In genomic region chr2:31005453-31005852, GRCm38 (mm10) we compare ENCODE assay signal across 17 mouse cellular contexts. TPM values are rescaled to one million over a fixed set of nuclear protein-coding genes. Genes with fewer than 3 reads are reported as not detected.
A peak's percentile ranks its signal among the peaks of the same experiment; 100 is the strongest.
DNase-seq lines count a peak whose midpoint lies in the region; ATAC-seq and TF ChIP-seq lines count a peak whose summit lies in the region.
"Had no signal": no experiment of that assay in that cellular context is flagged by ENCODE, and none has a peak within 500 bp of the region (broad histone marks: within the 10 kb centered on the region; RNA-seq: fewer than 3 reads in every experiment).

No protein-coding gene starts in this region.

- H3K9ac ChIP-seq in heart, embryonic 13.5 days: peak overlapping the region; percentile 77
- peak overlapping the region; percentile 70 for H3K9ac ChIP-seq in liver, embryonic 13.5 days
- no peak overlapping the region for H3K9ac ChIP-seq in stomach, postnatal 0 days (ENCODE audit: low read length)
- H3K9ac ChIP-seq: midbrain, embryonic 12.5 days; neural tube, embryonic 13.5 days; stomach, embryonic 15.5 days had no signal

- 44% methylated on average over 2 of the region's 2 CpGs for WGBS in heart, embryonic 13.5 days
- WGBS in liver, embryonic 13.5 days (ENCODE audit: insufficient replicate concordance): 17% methylated on average over 2 of the region's 2 CpGs
- 66% methylated on average over 2 of the region's 2 CpGs for WGBS in stomach, postnatal 0 days
- 75% methylated on average over 2 of the region's 2 CpGs for WGBS in lung, adult 2 months

- no peak for TF ChIP-seq EP300 in stomach, postnatal 0 days (optimal IDR thresholded peaks at IDR 0.05)

- H3K4me3 ChIP-seq in heart, embryonic 13.5 days: no peak overlapping the region
- H3K4me3 ChIP-seq in liver, embryonic 13.5 days (replicated peaks): peak overlapping the region; percentile 49
- H3K4me3 ChIP-seq in stomach, postnatal 0 days (ENCODE audit: low read depth, low read length): no peak overlapping the region
- no peak overlapping the region for H3K4me3 ChIP-seq in lung, adult 2 months (replicated peaks; ENCODE audit: extremely low read depth, low read depth, low read length)
- H3K4me3 ChIP-seq: midbrain, embryonic 12.5 days; neural tube, embryonic 13.5 days; stomach, embryonic 15.5 days had no signal

- H3K9me3 ChIP-seq in heart, embryonic 13.5 days: no peaks in the 10 kb centered on the region
- H3K9me3 ChIP-seq in liver, embryonic 13.5 days (replicated peaks): no peaks in the 10 kb centered on the region
- H3K9me3 ChIP-seq in stomach, postnatal 0 days (ENCODE audit: control insufficient read depth, low read length): no peaks in the 10 kb centered on the region
- H3K9me3 ChIP-seq: midbrain, embryonic 12.5 days; neural tube, embryonic 13.5 days; stomach, embryonic 15.5 days had no signal

- TF ChIP-seq CTCF in stomach, postnatal 0 days (IDR thresholded peaks at IDR 0.05; ENCODE audit: low read depth): no peak
- TF ChIP-seq CTCF in lung, adult 2 months (IDR thresholded peaks at IDR 0.05; ENCODE audit: insufficient read depth, low read length): no peak

- H3K4me2 ChIP-seq in heart, embryonic 13.5 days: peak overlapping the region; percentile 54
- peak overlapping the region; percentile 68 for H3K4me2 ChIP-seq in liver, embryonic 13.5 days
- H3K4me2 ChIP-seq in stomach, postnatal 0 days (replicated peaks; ENCODE audit: low read depth): no peak overlapping the region
- H3K4me2 ChIP-seq: midbrain, embryonic 12.5 days; neural tube, embryonic 13.5 days; stomach, embryonic 15.5 days had no signal

- ATAC-seq in heart, embryonic 13.5 days (ENCODE audit: extremely low read depth, insufficient number of reproducible peaks, low FRiP score, low TSS enrichment): no peak
- peak; percentile 72 for ATAC-seq in liver, embryonic 13.5 days (ENCODE audit: low read depth)
- no peak for ATAC-seq in stomach, postnatal 0 days (ENCODE audit: low FRiP score, low TSS enrichment)

- no peak for DNase-seq in heart, adult 11 months
- DNase-seq in 3T3-L1 (ENCODE audit: low read depth, low spot score) (peak; percentile 26), NIH3T3 (ENCODE audit: low read depth) (peak; percentile 53)
- DNase-seq in liver, embryonic 13.5 days: no peak
- DNase-seq in frontal cortex, adult 2 months (ENCODE audit: extremely low spot score in 1 of 2, low spot score in 1 of 2): no peak
- no peak for DNase-seq in stomach, postnatal 0 days (ENCODE audit: low spot score)
- DNase-seq in lung, adult 2 months: no peak
- DNase-seq: cerebellum, adult 9-11 months; gastrocnemius, postnatal 10 days; kidney, adult 18-20 months; kidney, postnatal 14 days; spleen, adult 18-20 months; thymus, postnatal 14 days had no signal

- H3K27me3 ChIP-seq in heart, embryonic 13.5 days (replicated peaks): no peaks in the 10 kb centered on the region
- no peaks in the 10 kb centered on the region for H3K27me3 ChIP-seq in liver, embryonic 13.5 days
- no peaks in the 10 kb centered on the region for H3K27me3 ChIP-seq in stomach, postnatal 0 days (ENCODE audit: control insufficient read depth, insufficient read depth, low read length)
- H3K27me3 ChIP-seq: midbrain, embryonic 12.5 days; neural tube, embryonic 13.5 days; stomach, embryonic 15.5 days had no signal

- H3K27ac ChIP-seq in heart, embryonic 13.5 days (replicated peaks): peak overlapping the region; percentile 97
- peak overlapping the region; percentile 91 for H3K27ac ChIP-seq in liver, embryonic 13.5 days
- H3K27ac ChIP-seq in stomach, postnatal 0 days (replicated peaks): no peak overlapping the region
- H3K27ac ChIP-seq: midbrain, embryonic 12.5 days; stomach, embryonic 15.5 days had no signal

- peaks cover 75% of the 10 kb centered on the region for H3K36me3 ChIP-seq in heart, embryonic 13.5 days
- peaks cover 14% of the 10 kb centered on the region for H3K36me3 ChIP-seq in liver, embryonic 13.5 days
- H3K36me3 ChIP-seq in stomach, postnatal 0 days (ENCODE audit: control insufficient read depth, insufficient read depth, low read length): peaks cover 4% of the 10 kb centered on the region; the same call in 1 of the 2 replicates

- TF ChIP-seq POLR2A in lung, adult 2 months (IDR thresholded peaks at IDR 0.05; ENCODE audit: borderline replicate concordance, extremely low read depth, low read depth, low read length): no peak

- H3K4me1 ChIP-seq in heart, embryonic 13.5 days: peaks cover 30% of the 10 kb centered on the region
- peaks cover 40% of the 10 kb centered on the region for H3K4me1 ChIP-seq in liver, embryonic 13.5 days (replicated peaks)
- H3K4me1 ChIP-seq in stomach, postnatal 0 days (replicated peaks; ENCODE audit: control insufficient read depth, insufficient read depth): no peaks in the 10 kb centered on the region
- H3K4me1 ChIP-seq in lung, adult 2 months (ENCODE audit: control insufficient read depth, insufficient read depth, low read length): no peaks in the 10 kb centered on the region
- H3K4me1 ChIP-seq: midbrain, embryonic 12.5 days; stomach, embryonic 15.5 days had no signal

RNA-seq across cellular contexts. Expression of gene Usp20, which starts 23.4 kb away (rescaled TPM):
- 33.0 and 39.3 TPM in 2 replicates for polyA plus RNA-seq in heart, embryonic 13.5 days (2015; fragmentation: Nextera tagmentation; extraction: Ambion mirVana)
- polyA plus RNA-seq in liver, embryonic 13.5 days (2015; fragmentation: Nextera tagmentation; extraction: Ambion mirVana): 4.7 and 5.0 TPM in 2 replicates
- 43.4 and 48.1 TPM in 2 replicates for polyA plus RNA-seq in frontal cortex, adult 2 months (2012; rRNA removed)
- polyA plus RNA-seq in stomach, postnatal 0 days (2015; fragmentation: Nextera tagmentation; extraction: Ambion mirVana): 8.9 and 9.0 TPM in 2 replicates
- polyA plus RNA-seq in lung, adult 2 months (2012; rRNA removed): 14.6 and 18.5 TPM in 2 replicates

RNA-seq across cellular contexts. Expression of gene BC005624, which starts 23.5 kb away (rescaled TPM):
- polyA plus RNA-seq in heart, embryonic 13.5 days (2015; fragmentation: Nextera tagmentation; extraction: Ambion mirVana): 32.8 and 36.9 TPM in 2 replicates
- polyA plus RNA-seq in liver, embryonic 13.5 days (2015; fragmentation: Nextera tagmentation; extraction: Ambion mirVana): 34.6 and 37.8 TPM in 2 replicates
- polyA plus RNA-seq in frontal cortex, adult 2 months (2012; rRNA removed): 114 and 118 TPM in 2 replicates
- 29.5 TPM in 2 replicates for polyA plus RNA-seq in stomach, postnatal 0 days (2015; fragmentation: Nextera tagmentation; extraction: Ambion mirVana)
- 19.7 and 33.2 TPM in 2 replicates for polyA plus RNA-seq in lung, adult 2 months (2012; rRNA removed)

RNA-seq across cellular contexts. Expression of gene Tor1a, which starts 37.7 kb away (rescaled TPM):
- polyA plus RNA-seq in heart, embryonic 13.5 days (2015; fragmentation: Nextera tagmentation; extraction: Ambion mirVana): 54.9 and 55.1 TPM in 2 replicates
- 43.1 and 47.8 TPM in 2 replicates for polyA plus RNA-seq in liver, embryonic 13.5 days (2015; fragmentation: Nextera tagmentation; extraction: Ambion mirVana)
- 45.7 and 53.9 TPM in 2 replicates for polyA plus RNA-seq in frontal cortex, adult 2 months (2012; rRNA removed)
- polyA plus RNA-seq in stomach, postnatal 0 days (2015; fragmentation: Nextera tagmentation; extraction: Ambion mirVana): 49.1 and 51.2 TPM in 2 replicates
- 33.3 and 37.4 TPM in 2 replicates for polyA plus RNA-seq in lung, adult 2 months (2012; rRNA removed)

RNA-seq across cellular contexts. Expression of gene Tor1b, which starts 52.7 kb away (rescaled TPM):
- 23.3 and 24.3 TPM in 2 replicates for polyA plus RNA-seq in heart, embryonic 13.5 days (2015; fragmentation: Nextera tagmentation; extraction: Ambion mirVana)
- polyA plus RNA-seq in liver, embryonic 13.5 days (2015; fragmentation: Nextera tagmentation; extraction: Ambion mirVana): 17.1 and 20.4 TPM in 2 replicates
- polyA plus RNA-seq in frontal cortex, adult 2 months (2012; rRNA removed): 30.6 and 33.6 TPM in 2 replicates
- polyA plus RNA-seq in stomach, postnatal 0 days (2015; fragmentation: Nextera tagmentation; extraction: Ambion mirVana): 20.1 and 21.8 TPM in 2 replicates
- polyA plus RNA-seq in lung, adult 2 months (2012; rRNA removed): 23.6 and 30.2 TPM in 2 replicates

Comparison
In these comparisons a context has a peak if more than half of its experiments do, and no peak if none do; other contexts are left out.
1. DNase-seq: peak in 3T3-L1 (single experiment) and NIH3T3 (single experiment); none in heart, adult 11 months (single experiment), liver, embryonic 13.5 days (single experiment), frontal cortex, adult 2 months (0 of 2), stomach, postnatal 0 days (single experiment) and lung, adult 2 months (single experiment).